Mouse (Mus musculus) cerebellum, adult 2 months (tissue): ENCODE measurements around the gene Tenm2.

ENCODE experiments used
- CTCF ChIP-seq: fragments of 200-500 bp; IDR thresholded peaks from 2 replicates; pipeline ENCODE4 v1.5.1; 2011; ENCODE audit warnings: low read depth, mild to moderate bottlenecking, control low read depth, low read length, moderate library complexity, borderline replicate concordance; ENCODE audit not compliant: insufficient read depth
- POLR2A ChIP-seq: fragments of 200-500 bp; IDR thresholded peaks from 2 replicates; pipeline ENCODE4 v1.6.1; 2011; ENCODE audit warnings: low read length, control low read depth, borderline replicate concordance; ENCODE audit not compliant: insufficient read depth

DNA sequence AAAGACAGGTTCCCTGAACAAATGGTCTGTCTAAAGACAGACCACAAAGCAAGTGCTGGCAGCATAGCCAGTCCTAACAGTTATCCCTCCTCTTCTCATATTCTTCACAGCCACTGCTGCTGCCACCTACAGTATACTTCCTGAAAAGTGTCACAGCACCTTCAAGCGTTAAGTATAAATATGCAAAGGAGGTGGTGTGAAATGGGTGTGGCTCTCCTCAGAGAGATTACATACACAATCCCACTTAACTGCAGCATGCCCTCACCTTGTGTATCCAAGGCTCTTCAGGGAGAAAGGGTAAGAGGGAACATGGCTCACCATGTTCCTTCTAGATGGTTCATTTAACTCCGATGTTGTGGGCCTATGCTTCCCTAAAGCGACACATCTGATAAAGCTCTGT is 1215.8 kb downstream of the Tenm2 start:
- no peak for TF ChIP-seq CTCF
- no peak for TF ChIP-seq POLR2A
